Mouse (Mus musculus) hindbrain, embryonic 10.5 days (tissue): ENCODE data around the gene Scyl1. TPM values are rescaled to one million over a fixed set of nuclear protein-coding genes. Genes with fewer than 3 reads are reported as not detected.
A peak's percentile ranks its signal among the peaks of the same experiment; 100 is the strongest.

Experiments used
- DNase-seq: peaks from one replicate; pipeline ENCODE4 v3.0.0-alpha.2; 2017; ENCODE audit warnings: low spot score
- H3K27ac ChIP-seq: fragments of 300-500 bp; sonication (generic); 2 replicates; pipeline ENCODE4 v1.5.1; 2016; ENCODE audit warnings: mild to moderate bottlenecking, moderate library complexity
- H3K27me3 ChIP-seq: fragments of 300-500 bp; sonication (generic); 2 replicates; pipeline ENCODE4 v1.6.1; 2016; ENCODE audit warnings: mild to moderate bottlenecking; ENCODE audit not compliant: poor library complexity, insufficient read depth, severe bottlenecking
- H3K36me3 ChIP-seq: fragments of 300-500 bp; sonication (generic); 2 replicates; pipeline ENCODE4 v1.6.1; 2016; ENCODE audit warnings: mild to moderate bottlenecking, moderate library complexity
- H3K4me1 ChIP-seq: fragments of 300-500 bp; sonication (generic); replicated peaks from 2 replicates; pipeline ENCODE4 v1.6.1; 2016; ENCODE audit warnings: mild to moderate bottlenecking
- H3K4me3 ChIP-seq: fragments of 300-500 bp; sonication (generic); 2 replicates; pipeline ENCODE4 v1.5.1; 2016; ENCODE audit warnings: mild to moderate bottlenecking, moderate library complexity
- H3K9me3 ChIP-seq: fragments of 300-500 bp; sonication (generic); 2 replicates; pipeline ENCODE4 v1.6.1; 2016; ENCODE audit warnings: mild to moderate bottlenecking, moderate library complexity
- WGBS: fragments of 180-500 bp; shearing (Covaris S2); methylation state at CpG from one replicate; pipeline ENCODE4 v1.1.7; 2016; 5-methylcytosine and 5-hydroxymethylcytosine counted together
- polyA plus RNA-seq: library from polyadenylated mRNA; unstranded; fragments of >200 nt; fragmentation: Nextera tagmentation; extraction: Ambion mirVana; gene quantifications from 2 replicates; pipeline ENCODE4 v1.2.1, GENCODE M21; 2016

Scyl1 gene
- polyA plus RNA-seq, 1 experiment from 2014 or later: 69.5 TPM

DNA sequence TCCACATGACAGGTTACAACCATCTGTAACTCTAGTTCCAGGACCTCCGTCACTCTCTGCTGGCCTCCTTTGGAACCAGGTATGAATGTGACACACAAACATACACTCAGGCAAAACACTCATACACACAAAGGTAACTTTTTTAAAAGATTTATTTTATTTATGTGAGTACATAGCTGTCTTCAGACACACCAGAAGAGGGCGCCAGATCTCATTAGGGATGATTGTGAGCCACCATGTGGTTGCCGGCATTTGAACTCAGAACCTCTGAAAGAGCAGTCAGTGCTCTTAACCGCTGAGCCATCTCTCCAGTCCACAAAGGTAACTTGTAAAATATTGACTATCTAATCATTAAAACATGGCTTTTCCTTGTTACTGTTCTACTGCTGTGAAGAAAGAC, 20.1 kb upstream of the Scyl1 start:
- Histone ChIP-seq H3K27ac (no peak overlapping the region), H3K27me3 (no peaks in the 10 kb centered on the region), H3K36me3 (peaks cover 18% of the 10 kb centered on the region), H3K4me3 (no peak overlapping the region), H3K9me3 (no peaks in the 10 kb centered on the region), H3K4me1 (peaks cover 27% of the 10 kb centered on the region)
- no peak for DNase-seq
- WGBS: 82% methylated on average over 4 of the region's 4 CpGs

DNA sequence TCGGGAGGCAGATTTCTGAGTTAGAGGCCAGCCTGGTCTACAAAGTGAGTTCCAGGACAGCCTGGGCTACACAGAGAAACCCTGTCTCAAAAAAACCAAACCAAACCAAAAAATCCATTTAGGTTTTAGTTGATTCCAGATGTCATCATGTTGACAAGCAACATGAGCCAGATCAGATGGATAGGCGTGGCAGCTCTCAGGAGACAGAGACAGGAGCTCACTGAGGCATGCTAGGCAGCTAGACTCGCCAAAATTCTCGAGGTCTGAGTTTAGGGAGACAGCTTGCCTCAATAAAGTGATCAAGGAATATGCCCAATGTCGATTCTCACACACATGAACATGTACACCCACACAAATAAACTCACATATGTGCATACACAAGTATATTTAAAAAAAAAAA, 17.8 kb upstream of the Scyl1 start:
- H3K4me3 ChIP-seq: no peak overlapping the region

DNA sequence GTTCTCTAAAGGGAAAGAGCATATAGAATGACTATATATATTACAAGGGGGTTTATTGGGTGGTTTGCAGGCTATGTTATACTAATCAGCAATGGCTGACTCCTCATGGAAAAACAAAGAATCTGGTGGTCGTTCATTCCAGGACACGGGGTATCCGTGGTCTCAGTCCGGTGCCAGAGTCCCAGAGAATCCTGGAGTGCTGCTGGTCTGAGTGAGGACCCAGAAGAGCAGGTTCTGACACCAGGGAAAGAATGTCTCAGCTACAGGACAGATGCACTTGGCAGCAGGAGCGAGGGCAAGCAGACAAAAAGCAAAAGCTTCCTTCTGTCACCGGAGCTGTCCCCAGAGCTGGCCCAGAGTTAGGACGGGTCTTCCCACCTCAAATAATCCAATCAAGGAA, 17.4 kb upstream of the Scyl1 start:
- Histone ChIP-seq H3K4me3 (no peak overlapping the region), H3K9me3 (no peaks in the 10 kb centered on the region), H3K27me3 (no peaks in the 10 kb centered on the region), H3K4me1 (peaks cover 12% of the 10 kb centered on the region; the same call in 1 of the 2 replicates), H3K36me3 (no peaks in the 10 kb centered on the region), H3K27ac (no peak overlapping the region)
- no peak for DNase-seq
- WGBS: 85% methylated on average over 7 of the region's 7 CpGs

More for the DNA sequence above, 17.8 kb upstream of the Scyl1 start:
- 75% methylated on average over 5 of the region's 5 CpGs for WGBS
- peaks cover 12% of the 10 kb centered on the region; the same call in 1 of the 2 replicates for H3K4me1 ChIP-seq
- H3K9me3 ChIP-seq: no peaks in the 10 kb centered on the region
- no peaks in the 10 kb centered on the region for H3K27me3 ChIP-seq
- no peak for DNase-seq
- no peaks in the 10 kb centered on the region for H3K36me3 ChIP-seq
- no peak overlapping the region for H3K27ac ChIP-seq

DNA sequence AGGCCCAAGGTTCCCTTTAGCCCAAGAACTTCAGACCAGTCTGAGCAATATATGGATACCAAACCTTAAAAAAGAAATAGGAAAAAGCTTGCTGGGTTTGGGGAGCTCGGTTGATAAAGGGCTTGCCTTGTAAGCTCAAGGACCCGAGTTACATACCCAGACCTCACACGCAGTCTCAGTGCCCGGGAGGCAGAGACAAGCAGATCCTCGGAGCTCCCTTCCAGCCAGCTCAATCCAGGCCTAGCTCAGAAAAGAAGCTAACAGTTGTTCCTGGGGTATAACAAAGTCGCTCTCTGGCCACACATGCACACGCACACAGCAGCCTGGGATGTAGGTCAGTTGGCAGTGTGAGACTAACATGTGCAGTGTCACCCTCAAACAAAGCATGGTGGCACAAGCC, 16.7 kb upstream of the Scyl1 start:
- Histone ChIP-seq H3K4me1 (peaks cover 9% of the 10 kb centered on the region; the same call in 1 of the 2 replicates), H3K36me3 (no peaks in the 10 kb centered on the region), H3K4me3 (no peak overlapping the region), H3K27me3 (no peaks in the 10 kb centered on the region), H3K9me3 (no peaks in the 10 kb centered on the region), H3K27ac (no peak overlapping the region)
- no peak for DNase-seq
- 86% methylated on average over 7 of the region's 7 CpGs for WGBS

DNA sequence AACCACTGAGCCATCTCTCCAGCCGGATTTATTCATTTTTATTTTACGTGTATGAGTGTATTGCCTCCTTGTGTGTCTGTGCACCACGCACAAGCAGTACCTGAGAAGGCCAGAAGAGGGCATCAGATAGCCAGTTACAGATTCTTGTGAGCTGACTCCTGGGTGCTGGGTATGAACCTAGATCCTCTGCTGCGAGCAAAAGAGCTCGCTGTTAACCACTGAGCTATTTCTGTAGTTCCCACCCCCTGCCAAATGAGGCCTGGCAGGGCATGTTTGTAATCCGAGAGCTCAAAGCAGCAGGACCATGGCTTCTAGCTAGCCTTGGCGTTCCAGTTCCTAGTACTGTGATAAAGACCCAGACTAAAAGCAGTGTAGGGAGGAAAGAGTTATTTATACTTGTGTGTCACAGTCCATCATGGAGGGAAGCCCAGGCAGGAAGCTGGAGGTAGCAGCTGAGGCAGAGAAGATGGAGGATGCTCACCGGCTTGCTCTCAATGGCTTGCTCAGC, 16.0 kb upstream of the Scyl1 start:
- Histone ChIP-seq H3K4me1 (peaks cover 9% of the 10 kb centered on the region; the same call in 1 of the 2 replicates), H3K4me3 (no peak overlapping the region), H3K36me3 (no peaks in the 10 kb centered on the region), H3K9me3 (no peaks in the 10 kb centered on the region), H3K27ac (peak overlapping the region; percentile 16; the same call in 1 of the 2 replicates), H3K27me3 (no peaks in the 10 kb centered on the region)
- 14% methylated on average over 8 of the region's 8 CpGs for WGBS
- DNase-seq: peak; percentile 89

DNA sequence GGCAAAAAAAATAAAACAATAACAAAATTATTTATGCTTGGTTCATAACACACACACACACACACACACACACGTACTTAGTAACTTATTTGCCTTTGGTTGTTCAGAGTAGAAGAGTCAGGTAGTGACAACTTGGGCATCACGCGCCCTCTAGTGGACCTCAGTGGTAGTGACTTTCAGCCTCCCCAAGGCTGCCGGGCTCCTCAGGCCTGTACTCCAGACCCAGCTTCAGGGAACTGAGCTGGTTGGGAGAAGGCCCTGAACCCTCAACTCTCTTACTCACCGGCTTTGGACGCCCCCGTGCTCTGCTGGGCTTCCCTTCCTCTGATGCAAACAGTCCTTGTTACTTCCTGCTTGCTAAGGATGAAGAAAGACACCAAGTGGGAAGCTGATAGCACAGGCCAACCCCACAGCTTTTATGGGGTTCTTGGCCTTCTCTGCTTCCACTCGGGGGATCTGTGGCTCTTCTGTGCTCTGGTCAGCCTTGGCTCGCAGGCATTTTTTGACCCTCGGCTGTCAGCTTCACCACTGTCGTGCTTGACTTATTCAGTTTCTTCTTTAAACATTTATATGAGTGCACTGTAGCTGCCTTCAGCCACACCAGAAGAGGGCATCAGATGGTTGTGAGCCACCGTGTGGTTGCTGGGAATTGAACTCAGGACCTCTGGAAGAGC, 15.4 kb upstream of the Scyl1 start:
- H3K4me1 ChIP-seq: peaks cover 9% of the 10 kb centered on the region; the same call in 1 of the 2 replicates
- H3K27ac ChIP-seq: no peak overlapping the region
- no peaks in the 10 kb centered on the region for H3K36me3 ChIP-seq
- H3K27me3 ChIP-seq: no peaks in the 10 kb centered on the region
- no peaks in the 10 kb centered on the region for H3K9me3 ChIP-seq
- DNase-seq: peak; percentile 88
- 13% methylated on average over 12 of the region's 12 CpGs for WGBS
- H3K4me3 ChIP-seq: 0 out of 2 replicates have a peak overlapping the region, but pooled peaks have one; percentile 11

DNA sequence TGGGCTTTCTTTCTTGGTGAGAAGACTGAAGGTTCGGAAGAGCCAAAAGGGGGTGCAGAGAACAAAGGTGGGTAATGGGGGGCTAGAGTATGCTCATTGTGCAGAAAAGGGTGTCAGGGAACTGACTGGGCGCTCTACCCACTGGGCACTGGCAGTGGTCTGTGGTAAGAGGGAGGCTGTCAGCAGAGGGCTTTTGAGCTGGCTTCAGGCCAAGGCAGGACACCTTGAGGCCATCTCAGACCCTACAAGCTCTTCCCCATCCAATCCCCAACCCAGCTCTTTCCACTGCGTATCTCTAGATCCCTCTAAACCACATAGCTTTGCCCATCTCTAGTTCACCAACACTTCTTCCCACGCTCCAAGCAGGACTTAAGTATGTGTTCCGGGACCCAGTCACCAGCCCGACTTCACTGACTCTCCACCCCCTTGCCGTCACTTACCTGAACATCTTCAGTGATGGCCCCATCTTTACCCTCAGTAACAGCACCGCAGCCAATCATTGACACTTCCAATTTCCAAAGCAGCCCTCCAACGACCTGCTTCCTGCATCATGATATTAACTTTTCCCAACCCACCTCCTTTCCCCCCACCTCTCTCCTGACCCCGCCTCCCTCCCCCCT, 13.8 kb upstream of the Scyl1 start:
- no peaks in the 10 kb centered on the region for H3K9me3 ChIP-seq
- no peak overlapping the region for H3K4me3 ChIP-seq
- H3K27me3 ChIP-seq: no peaks in the 10 kb centered on the region
- H3K4me1 ChIP-seq: peaks cover 9% of the 10 kb centered on the region; the same call in 1 of the 2 replicates
- DNase-seq: no peak
- no peak overlapping the region for H3K27ac ChIP-seq
- 67% methylated on average over 10 of the region's 10 CpGs for WGBS
- no peaks in the 10 kb centered on the region for H3K36me3 ChIP-seq

DNA sequence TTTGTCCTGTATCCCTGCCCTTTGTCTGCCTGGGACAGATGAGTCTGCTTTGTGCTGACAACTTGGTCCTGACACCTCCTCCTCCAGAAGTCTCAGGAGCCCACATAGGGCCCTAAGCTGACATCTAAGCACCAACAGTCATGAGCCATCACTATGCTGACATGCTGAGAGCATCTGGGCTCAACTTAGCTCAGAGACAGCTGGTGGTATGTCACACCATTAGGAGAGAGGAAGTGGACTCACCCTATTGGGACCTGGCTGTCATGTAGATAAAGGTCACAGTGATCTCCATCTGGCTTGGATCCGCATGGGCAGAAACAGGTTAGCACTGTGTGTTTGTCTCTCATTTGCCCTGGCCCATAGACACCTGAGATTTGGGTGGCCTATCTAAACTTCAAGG, 10.9 kb upstream of the Scyl1 start:
- H3K4me1 ChIP-seq: peaks cover 5% of the 10 kb centered on the region; the same call in 1 of the 2 replicates
- no peak for DNase-seq
- no peaks in the 10 kb centered on the region for H3K36me3 ChIP-seq
- WGBS: 81% methylated on average over 1 of the region's 1 CpGs
- no peaks in the 10 kb centered on the region for H3K27me3 ChIP-seq
- H3K27ac ChIP-seq: no peak overlapping the region
- H3K9me3 ChIP-seq: no peaks in the 10 kb centered on the region
- H3K4me3 ChIP-seq: no peak overlapping the region

DNA sequence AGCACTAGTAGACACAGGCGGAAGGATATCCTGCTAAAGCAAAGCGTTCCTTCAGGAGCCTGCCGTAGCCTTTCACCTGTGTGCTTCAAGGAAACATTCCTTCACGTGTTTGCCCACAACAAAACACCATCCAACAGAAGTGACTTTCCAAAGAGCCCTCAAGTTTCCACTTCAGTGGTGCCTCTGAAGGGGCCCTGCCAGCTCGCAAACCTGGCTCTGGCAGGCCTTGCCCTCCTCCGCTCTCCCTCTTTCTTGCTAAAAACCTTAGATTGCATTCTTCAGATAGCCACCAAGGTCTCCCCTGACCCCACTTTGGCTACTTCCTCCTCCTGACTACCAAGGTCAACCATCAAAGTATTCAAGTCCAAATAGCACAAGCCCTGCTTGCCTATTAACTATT, 10.3 kb upstream of the Scyl1 start:
- no peaks in the 10 kb centered on the region for H3K27me3 ChIP-seq
- no peak overlapping the region for H3K4me3 ChIP-seq
- H3K9me3 ChIP-seq: no peaks in the 10 kb centered on the region
- H3K27ac ChIP-seq: no peak overlapping the region
- no peaks in the 10 kb centered on the region for H3K36me3 ChIP-seq
- WGBS: 88% methylated on average over 6 of the region's 6 CpGs
- peaks cover 1% of the 10 kb centered on the region; the same call in 1 of the 2 replicates for H3K4me1 ChIP-seq
- no peak for DNase-seq

DNA sequence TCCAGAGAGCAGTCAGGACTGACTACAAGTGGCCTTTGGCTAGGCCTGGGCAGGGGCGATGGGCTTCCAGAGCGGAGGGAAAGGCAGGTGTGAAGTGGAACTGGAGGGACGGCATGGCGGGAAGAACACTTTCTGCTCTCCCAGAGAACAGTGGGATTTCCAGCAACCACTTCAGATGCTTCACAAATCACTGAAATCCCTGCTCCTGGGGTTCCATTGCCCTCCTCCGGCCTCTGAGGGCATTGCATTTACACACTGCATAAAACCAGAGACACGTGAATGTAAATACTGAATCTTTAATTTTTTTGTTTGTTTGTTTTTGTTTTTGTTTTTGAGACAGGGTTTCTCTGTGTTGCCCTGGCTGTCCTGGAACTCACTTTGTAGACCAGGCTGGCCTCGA, 9.0 kb upstream of the Scyl1 start:
- Histone ChIP-seq H3K27me3 (no peaks in the 10 kb centered on the region), H3K36me3 (no peaks in the 10 kb centered on the region), H3K4me3 (no peak overlapping the region), H3K9me3 (no peaks in the 10 kb centered on the region), H3K27ac (no peak overlapping the region), H3K4me1 (no peaks in the 10 kb centered on the region)
- peak; percentile 21 for DNase-seq
- WGBS: 63% methylated on average over 7 of the region's 7 CpGs

DNA sequence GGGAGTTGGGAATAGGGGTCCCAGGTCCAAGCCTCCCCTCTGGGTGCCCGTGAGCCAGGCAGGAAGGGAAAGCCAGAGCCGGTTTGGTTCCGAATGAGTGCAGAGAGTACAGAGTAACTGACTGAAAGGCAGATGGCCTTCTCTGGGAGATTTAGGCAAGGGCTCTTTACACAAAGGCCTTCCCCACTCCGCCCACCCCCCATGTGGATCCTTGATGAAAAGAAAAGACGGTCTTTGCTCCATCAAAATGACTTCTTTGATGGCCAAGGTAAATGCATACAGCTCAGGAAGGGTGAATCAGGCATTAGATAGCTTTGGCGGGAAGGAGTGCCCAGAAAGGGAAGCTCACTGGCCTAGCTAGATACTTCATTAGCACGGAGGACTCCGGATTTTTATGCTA, 7.1 kb upstream of the Scyl1 start:
- H3K4me3 ChIP-seq: no peak overlapping the region
- no peaks in the 10 kb centered on the region for H3K36me3 ChIP-seq
- DNase-seq: no peak
- no peaks in the 10 kb centered on the region for H3K9me3 ChIP-seq
- no peak overlapping the region for H3K27ac ChIP-seq
- no peaks in the 10 kb centered on the region for H3K27me3 ChIP-seq
- no peaks in the 10 kb centered on the region for H3K4me1 ChIP-seq
- 46% methylated on average over 8 of the region's 8 CpGs for WGBS

DNA sequence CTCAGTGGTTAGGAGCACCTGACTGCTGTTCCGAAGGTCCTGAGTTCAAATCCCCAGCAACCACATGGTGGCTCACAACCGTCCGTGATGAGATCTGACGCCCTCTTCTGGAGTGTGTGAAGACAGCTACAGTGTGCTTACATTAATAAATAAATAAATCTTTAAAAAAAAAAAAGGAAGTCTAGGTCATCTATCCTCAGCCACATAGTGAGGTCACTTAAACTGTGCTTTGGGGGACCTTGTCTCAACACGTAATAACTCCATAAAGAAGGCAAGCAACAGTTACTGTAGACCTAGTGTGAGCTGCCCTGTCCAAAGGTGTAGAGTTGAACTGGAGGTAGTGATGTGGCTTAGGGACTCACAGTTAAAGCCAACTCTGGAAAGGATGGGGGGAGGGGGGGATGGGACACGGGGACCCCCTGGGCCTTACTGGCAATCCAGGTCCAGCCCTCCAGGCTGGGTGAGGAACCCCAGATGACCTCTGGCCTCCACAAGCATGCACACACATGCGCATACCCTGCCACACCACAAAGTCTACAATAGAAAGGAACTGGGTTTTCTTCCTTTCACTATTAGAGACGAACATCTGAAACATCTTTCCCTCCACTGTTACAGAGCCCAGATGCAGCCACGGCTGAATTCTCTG, 6.3 kb upstream of the Scyl1 start:
- no peak for DNase-seq
- no peak overlapping the region for H3K27ac ChIP-seq
- H3K4me1 ChIP-seq: no peaks in the 10 kb centered on the region
- no peaks in the 10 kb centered on the region for H3K9me3 ChIP-seq
- WGBS: 82% methylated on average over 9 of the region's 9 CpGs
- no peak overlapping the region for H3K4me3 ChIP-seq
- H3K36me3 ChIP-seq: no peaks in the 10 kb centered on the region
- no peaks in the 10 kb centered on the region for H3K27me3 ChIP-seq

DNA sequence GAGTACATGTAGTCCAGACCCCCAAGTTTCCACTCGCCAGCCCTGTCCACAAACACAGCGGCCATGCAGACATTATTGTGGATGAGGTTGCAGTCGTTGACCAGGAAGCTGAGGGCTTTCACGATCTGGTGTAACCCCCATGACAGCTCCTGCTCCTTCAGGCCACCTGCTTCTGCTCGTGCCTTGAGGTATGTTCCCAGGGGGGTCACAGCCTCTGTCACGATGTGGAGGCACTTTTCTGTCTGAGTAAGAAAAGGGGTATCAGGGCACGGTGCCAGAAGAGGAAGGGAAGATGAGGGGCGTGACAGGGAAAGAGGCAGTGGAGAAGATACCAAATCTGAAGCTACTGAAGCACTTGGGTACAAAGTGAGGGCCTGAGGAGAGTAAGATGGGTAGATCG, 908 bp downstream of the Scyl1 start:
- H3K36me3 ChIP-seq: peaks cover 49% of the 10 kb centered on the region
- WGBS: 60% methylated on average over 9 of the region's 9 CpGs
- peak overlapping the region; percentile 95 for H3K27ac ChIP-seq
- no peaks in the 10 kb centered on the region for H3K9me3 ChIP-seq
- no peaks in the 10 kb centered on the region for H3K27me3 ChIP-seq
- peaks cover 24% of the 10 kb centered on the region for H3K4me1 ChIP-seq
- no peak for DNase-seq
- H3K4me3 ChIP-seq: peak overlapping the region; percentile 95
